Mouse (Mus musculus): ENCODE data around the gene Vac14. TPM values are rescaled to one million over a fixed set of nuclear protein-coding genes. Genes with fewer than 3 reads are reported as not detected.

The Vac14 gene
- polyA plus RNA-seq (2012; rRNA removed), result 41.9 and 56.1 TPM in 2 replicates

DNA sequence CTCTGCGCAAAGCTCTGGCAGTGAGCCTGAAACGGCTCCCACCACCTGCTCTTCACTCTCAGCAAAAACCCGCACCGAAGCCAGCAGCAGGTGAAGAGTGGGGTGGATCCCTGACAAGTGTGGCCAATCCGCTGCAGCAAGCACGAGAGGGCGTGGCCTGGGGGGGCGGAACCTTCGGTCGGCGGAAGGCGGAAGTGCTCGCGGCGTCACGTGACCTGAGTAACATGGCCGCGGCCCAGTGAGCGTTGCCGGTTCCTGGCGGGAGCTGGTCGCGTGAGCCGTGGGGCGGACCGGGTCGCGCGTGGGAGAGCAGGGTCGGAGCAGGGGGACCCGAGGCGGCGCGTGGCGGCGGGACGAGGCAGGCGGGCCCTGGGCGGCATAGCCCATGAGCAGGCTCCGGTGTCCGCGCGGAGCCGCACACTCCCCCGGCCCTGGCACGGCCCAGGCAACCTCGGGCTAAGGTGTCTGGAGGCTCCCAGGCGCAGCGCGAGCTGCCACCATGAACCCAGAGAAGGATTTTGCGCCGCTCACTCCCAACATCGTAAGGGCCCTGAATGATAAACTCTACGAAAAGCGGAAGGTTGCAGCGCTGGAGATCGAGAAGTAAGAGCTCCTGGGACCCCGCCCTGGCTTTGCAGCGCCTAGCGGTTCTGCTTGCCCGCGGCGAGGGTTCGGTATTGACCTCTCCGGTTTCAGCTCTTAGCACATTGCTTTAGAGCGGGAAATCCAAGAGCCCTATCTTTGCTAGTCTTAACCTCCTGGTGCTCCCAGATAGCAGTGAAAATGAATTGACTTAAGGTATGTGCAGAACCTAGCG is at the start of gene Vac14:
Gene Vac14, plus strand, starts transcription at position 195 of the 817 bp plus-strand sequence.
- no peak for DNase-seq (ENCODE audit: low read depth)

DNA sequence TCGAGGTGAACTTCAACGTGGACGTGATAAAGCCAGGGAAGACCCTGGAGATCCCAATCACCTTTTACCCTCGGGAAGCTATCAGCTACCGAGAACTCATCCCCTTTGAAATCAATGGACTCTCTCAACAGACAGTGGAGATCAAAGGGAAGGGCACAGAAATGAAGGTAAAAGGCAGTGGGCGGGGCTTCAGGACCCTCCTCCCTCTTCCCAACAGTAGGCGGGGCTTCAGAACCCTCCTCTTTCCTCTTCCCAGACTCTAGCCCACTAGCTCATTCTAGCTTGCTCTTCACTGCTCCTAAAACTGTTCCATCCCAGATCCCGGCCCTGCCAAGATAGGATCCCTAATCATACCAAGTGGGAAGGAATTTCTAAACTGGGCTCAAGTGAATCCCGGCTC is 25.7 kb upstream of the Vac14 start:
- DNase-seq (ENCODE audit: low read depth), result no peak

DNA sequence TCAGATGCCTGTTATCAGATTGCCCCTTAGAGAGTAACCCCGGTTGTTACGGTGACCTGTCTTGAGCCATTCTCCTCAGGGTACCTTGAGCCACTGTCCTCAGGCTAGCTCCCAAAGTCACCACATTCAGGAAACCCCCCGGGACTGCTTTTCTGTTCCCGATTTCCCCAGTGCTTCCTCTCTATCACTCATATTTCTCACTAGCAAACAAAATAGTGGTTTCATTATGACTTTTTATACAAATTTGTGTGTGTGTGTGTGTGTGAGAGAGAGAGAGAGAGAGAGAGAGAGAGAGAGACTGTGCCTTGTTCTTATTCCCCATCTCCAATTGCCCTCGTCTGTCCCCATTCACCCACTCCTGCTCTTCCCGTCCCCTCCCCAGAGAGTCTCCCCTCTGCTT is 24.2 kb upstream of the Vac14 start:
- DNase-seq (ENCODE audit: low read depth), result no peak

DNA sequence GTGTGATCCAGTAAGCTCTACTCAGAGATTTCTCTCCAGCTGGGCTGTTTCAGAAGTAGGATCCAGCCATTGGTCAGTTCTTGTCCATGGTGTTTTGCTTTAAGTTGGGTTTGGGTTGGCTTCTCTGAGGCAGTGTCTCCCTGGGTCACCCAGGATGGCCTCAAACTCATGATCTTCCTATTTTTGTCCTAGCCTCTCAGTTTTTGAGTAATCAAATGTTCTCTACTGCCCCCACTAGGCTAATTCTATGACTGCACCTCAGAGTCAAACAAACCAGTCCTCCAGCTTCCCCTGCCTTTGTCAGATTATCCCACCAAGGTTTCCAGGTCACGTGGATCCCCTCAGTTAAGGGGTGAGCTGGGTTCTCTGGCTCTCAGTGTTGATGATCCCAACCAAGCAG is 13.8 kb upstream of the Vac14 start:
- no peak for DNase-seq (ENCODE audit: low read depth)

DNA sequence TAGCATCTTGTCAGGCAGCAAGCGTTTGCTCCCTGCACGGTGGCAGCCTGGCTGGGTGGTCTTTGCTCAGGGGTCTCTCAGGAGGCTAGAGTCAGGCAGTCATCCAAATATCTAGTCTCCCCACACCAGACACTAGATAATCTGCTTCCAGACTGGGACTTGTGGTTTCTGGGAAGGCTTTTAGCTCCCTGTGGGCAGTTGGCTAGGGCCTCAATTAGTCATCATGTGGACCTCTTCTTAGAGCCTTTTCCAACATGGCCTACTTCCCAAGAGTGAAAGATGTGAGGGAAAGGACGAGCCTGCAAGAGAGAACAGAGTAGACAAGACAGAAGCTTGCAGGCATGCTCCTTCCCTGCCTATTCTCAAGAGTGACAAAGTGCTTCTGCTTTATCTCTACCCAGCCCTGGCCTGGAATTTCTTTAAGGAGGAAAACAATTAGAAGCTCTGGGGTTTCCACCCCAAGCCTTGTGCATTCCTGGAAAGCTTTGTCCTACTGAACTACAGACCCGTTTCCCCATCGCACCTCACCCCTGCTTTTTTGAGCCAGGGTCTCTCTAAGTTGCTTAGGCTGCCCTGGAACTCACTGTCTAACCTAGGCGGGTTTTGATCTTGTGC is 12.9 kb upstream of the Vac14 start:
- DNase-seq (ENCODE audit: low read depth), result no peak

DNA sequence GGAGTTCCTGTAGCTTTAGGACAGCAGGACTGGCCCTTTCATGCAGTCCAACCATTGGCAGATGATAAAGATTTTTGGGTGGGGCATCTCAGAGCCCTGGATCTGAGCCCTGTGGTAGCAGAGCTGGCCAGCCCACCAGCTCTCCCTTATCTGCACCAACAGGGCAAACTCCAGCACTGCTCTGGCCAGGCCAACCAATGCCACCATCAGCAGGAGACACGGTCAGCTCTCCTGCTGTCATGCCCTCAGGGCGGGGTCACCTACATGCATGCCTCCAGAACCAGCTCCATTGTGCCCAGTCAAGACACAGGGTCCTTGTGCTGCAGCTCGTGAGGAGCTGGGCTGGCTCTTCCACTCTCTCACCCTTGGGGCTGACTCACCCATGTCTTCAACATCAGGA is 2.7 kb upstream of the Vac14 start:
- DNase-seq (ENCODE audit: low read depth), result no peak

DNA sequence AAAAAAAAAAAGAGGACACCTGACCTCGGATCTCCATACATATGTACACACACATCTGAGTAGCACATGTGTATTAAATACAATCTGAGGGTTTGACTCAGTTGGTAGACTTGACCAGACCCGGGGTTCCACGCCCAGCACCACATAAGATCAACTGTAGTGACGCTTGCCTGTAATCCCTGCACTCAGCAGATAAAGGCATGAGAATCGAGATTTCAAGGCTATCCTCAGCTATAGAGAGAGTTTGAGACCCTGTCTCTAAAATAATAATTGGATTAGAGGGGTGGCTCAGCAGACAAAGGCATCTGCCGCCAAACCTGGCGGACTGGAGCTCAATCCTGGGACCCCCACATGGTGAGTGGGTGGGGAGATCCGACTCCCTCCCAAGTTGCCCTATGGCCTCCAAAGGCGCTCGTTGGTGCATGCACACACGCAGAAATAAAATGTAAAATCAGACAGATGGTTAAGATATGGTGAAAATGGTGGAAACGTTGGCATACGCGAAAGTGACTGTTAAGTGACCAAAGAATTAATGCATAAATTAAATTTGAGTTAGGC is 505 bp upstream of the Vac14 start:
- DNase-seq (ENCODE audit: low read depth), result no peak

DNA sequence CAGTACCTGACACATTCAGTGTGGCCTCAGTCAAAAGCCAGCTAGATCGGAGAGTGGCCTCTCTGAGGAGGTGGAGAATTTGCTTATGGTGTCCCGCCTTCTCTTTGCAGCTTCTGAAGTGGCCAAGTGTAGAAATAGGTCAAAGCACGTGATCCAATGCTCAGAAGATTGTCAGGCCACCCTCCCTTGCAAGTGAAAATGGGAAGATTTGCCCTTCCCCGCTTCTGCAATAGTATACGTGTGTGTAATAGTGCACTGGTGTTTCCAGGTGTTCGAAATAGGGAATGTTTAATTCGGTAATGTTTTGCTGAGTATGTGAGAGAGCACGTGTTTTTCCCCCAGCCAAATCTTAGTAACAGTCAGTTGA is 806 bp downstream of the Vac14 start:
- no peak for DNase-seq (ENCODE audit: low read depth)

DNA sequence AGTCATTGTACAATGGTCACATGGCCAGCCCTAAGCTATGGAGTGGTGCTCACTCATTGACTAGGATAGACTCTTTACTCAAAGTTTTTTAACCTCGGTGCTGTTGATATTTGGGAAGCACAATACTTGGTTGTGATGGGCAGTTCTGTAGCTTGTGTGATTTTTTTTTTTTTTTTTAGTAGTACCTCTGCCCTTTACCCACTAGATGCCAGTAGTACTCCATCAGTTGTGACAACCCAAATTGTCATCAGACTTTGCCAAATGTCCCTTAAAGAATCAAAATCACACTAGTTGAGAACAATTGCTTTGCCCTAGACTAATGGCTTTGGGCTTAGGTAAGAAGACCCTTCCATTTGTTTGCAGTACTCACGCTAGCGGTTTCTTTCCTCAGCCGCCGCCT is 1.5 kb downstream of the Vac14 start:
- no peak for DNase-seq (ENCODE audit: low read depth)

DNA sequence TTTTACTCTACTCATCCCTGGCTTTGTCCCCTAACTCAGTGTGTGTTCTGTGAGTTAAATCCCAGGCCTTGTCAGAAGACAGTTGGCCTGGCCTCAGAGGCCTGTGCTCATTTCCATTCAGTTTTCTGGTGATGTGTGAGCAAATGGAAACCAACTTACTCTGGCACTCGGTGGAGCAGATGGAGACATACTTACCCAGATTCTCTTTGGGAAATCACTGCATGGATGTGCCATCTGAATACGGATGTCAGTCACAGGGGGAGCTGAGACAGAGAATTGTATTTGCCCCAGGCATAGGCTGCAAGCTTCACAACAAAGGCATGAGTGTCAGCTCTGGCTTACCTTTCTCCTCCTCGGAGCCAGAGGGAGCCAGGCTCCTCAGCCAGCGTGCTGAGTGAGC is 8.0 kb downstream of the Vac14 start:
- DNase-seq (ENCODE audit: low read depth), result no peak

DNA sequence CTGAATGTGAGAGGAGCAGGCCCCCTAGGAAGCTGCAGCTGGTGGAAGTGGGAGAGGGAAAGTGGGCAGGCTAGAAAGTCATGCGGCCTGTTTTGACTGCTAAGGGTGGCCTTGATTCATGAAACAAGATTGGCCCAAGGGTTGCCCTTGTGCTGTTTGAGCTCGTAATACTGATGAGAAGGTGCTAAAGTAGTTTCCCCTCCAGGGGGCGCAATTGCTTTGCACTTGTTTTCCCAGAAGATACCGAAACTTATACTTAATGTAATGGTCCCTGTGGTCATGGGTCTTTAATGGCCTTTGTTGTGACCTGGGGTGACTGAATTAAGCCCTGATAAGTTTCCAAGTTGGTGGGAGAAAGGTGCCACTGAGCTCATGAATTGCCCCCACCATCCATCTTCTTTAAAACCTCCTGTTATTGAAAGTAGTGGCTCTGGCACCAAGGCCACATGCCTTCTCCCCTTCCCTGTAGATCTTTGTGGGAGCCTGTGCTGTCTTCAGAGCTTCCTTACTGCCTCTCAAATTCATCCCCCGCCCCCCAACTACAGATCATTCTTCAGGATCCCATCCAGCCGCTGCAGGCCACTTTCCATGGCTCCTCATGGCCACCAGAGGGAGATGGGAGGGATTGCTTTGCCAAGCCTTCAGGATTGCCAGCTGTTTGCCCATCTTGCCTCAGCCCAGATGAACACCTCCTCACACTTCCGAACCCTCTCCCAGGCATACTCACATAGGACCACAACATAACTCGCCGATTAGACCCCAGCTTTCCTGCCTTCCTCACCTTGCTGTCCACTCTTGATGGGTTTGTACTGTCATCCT is 11.1 kb downstream of the Vac14 start:
- no peak for DNase-seq (ENCODE audit: low read depth)

DNA sequence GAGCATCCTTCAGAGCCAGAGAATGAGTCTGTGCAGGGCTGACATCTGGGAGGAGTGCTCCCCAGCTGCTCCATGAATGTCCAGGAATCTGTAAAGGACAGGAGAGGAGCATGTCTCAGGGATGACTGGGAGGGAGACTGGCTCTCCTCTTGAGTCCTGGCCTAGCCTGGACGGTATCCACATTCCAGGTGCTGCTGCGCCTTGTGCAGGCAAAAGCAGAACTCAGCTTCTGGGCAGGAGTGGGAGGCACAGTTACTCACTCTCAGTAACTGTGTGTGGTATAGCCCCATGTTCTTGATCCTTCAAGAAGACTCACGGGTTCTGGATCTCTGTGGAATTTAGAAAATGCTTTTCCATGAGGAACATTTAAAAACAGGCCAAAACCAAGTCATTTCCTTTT is 11.7 kb downstream of the Vac14 start:
- DNase-seq (ENCODE audit: low read depth), result no peak

DNA sequence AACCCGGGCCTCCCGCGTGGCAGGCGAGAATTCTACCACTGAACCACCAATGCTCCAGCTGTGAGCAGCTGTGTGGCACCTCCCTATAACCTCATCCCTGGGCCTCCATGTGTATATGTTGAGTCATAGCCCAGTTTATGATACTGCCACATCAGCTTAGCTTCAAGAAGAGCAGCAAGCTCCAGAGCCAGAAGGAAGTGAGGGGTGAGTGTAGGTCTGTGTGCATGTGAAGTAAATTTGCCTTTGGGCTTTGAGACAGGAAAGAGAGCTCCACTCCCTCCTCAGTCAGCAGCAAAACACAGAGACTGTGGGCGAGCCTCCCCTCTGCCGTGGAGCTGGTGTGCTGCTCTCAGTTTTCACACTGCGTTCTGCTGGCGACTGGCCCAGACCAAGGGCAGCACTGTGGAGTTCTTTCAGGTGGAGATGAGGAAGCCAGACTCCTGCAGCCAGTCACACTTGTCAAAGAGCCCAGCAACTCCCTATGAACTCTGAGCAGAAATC is 12.2 kb downstream of the Vac14 start:
- DNase-seq (ENCODE audit: low read depth), result no peak

DNA sequence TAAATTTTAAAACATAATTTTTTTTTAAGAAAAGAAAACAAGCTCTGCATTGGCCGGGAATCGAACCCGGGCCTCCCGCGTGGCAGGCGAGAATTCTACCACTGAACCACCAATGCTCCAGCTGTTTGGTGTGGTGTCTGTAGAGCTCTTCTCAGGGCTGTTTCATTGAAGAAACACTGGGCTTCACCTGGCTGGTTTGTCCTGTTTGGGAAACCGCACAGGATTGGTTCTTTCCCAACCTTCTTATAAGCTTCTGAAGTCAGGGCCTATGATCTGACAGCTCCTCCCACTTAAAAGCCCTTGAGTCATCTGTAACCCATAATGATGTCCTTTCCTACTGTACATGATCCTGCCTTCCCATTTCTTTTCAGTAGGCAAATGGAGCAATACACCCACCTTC is 12.8 kb downstream of the Vac14 start:
- peak; percentile 89 for DNase-seq (ENCODE audit: low read depth)

DNA sequence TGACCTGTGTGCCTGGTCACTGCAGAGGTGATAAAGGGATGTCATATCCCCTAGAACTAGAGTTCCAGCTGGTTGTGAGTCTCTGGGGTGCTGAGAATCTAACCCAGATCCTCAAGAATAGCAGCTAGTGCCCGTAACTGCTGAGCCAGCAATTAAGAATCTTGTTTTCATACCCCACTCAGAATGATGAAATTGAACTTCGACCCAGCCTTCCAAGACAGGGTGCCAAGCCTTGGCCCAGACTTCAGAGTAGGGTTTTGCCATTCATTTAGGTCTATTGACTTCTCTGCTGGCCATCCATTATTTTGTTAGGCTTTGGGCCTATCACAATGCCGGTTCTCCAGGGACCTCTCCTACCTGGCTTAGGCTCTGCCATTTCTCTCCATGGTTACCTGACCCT is 15.4 kb downstream of the Vac14 start:
- no peak for DNase-seq (ENCODE audit: low read depth)

DNA sequence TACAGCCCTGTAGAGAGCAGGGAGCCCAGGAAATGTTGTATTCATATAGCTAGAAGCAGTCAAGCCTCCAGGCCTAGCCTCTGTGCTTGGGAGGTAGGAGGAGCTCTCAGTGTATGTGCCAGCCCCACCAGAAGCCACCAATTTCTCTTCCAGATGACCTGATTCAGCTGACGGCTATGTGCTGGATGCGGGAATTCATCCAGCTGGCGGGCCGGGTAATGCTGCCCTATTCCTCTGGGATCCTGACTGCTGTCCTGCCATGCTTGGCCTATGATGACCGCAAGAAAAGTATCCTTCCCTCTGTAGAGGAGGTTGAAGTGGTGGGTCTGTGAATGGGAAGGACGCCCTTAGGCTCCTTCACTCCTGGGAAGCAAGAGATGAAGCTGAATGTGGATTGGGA is 17.8 kb downstream of the Vac14 start:
- DNase-seq (ENCODE audit: low read depth), result no peak

DNA sequence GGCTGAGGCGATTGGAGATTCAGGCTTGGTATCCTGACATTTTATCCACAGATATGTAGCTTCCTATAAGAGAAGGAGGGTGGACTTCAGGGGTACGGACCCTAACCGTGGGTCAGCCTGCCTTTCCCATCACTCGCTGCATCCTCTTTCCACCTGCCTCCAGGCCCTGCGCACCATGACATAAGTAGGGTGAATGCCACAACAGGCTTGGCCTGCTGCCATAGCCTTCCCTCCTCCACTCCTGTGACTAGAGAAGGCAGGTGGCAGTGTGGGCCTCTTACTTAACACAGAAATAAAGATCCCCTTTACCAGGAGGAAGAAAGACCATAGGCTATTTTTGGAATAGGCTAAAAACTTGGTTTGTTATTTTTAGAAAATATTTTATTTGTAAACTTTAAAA is 23.9 kb downstream of the Vac14 start:
- no peak for DNase-seq (ENCODE audit: low read depth)

DNA sequence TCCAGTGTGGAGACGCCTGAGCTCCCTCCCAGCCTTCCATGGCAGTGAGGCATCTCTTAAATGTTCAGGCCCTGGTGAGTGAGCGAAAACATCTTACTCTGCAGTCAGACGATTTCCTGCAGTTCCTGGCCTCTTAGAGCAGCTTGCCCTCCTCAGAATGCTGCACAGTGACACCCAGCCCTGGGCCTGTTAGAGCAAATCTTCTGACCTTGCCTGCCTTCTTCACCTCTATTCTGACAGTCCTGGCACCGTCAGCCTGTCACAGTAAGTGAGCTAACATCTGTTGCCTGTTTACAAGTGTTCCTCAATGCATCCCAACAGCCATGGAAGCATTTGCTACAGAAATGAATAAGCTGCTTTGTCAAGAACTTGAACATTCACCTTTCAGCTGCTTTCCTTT is 24.8 kb downstream of the Vac14 start:
- DNase-seq (ENCODE audit: low read depth), result no peak

DNA sequence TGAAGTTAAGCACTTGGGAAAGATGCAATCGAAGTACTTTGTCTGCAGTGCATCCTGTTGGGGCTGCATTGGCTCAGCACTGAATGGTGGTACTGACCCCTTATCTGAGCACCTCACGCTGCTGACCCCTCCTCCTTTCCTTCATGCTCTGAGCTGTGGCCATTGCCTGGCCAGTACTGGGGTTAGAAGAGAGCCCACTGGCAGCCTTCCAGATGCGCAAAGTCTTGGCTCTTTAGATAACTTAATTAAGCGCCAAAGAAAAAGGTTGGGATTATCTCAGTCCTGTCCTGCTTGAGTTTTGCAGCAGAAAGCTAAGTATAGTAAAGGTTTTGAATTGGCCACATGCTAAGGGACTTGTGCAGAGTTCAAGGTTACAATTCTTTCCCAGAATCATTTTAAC is 26.0 kb downstream of the Vac14 start:
- no peak for DNase-seq (ENCODE audit: low read depth)

DNA sequence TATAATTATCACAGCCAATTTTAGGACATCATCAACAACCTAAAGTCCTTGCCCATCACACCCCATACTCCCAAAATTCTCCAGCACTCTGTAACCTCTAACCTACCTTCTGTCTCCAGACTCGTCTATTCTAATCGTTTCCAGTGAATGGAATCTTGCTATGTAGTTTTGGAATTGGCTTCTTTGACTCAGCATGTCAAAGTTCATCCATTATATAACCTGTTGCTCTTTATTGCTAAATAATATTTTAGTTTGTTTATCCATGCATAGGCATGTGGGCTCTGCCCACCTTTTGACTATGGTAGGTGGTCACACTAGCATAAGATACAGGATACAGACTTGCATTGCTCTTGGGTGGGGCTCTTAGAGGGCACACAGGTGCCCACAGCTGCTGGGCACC is 26.5 kb downstream of the Vac14 start:
- DNase-seq (ENCODE audit: low read depth), result no peak

DNA sequence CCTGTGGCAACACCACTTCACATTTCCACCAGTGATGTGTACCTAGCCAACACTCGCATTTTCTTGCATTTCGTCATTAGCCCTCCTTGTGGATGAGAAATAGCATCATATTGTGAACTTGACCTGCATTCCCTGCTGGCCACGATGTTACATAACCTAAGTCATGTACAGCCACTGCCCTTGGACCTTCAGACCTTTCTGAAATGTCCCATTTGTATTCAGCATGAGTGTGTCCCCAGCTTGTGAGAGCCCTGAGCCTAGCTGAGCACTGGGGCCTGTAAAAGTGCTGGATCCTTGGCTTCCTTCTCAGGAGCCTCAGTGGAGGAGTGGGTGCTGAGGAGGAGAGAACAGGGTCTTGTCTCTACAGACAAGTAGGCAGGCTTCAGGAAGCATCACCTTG is 27.0 kb downstream of the Vac14 start:
- DNase-seq (ENCODE audit: low read depth), result no peak

DNA sequence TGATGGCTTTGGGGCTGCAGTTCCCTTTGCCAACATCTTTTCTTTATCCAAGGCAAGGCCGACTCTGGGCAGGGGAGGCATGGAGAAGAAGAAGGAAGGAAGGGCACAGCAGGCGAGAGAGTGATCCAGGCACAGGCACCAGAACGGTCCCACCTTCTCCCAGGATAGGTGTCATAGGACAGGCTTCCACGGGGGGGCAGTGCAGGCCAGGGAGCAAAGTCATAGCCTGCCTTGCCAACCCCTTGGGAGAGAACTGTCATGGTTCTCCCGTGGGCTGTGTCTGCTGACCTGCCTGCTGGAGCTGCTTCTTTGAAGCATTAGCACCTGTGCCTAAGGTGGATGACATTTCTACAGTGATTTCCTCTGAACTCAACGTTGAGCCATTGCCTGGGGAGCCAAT is 27.7 kb downstream of the Vac14 start:
- no peak for DNase-seq (ENCODE audit: low read depth)
